Mouse (Mus musculus) granulocyte monocyte progenitor cell, adult 5-6 weeks (primary cell): ENCODE data around the gene Mef2d. TPM values are rescaled to one million over a fixed set of nuclear protein-coding genes. Genes with fewer than 3 reads are reported as not detected.

Experiments used
- ATAC-seq: replicated peaks from 2 replicates; pipeline ENCODE4 v1.8.0; 2016; ENCODE audit warnings: mild to moderate bottlenecking, moderate TSS enrichment, inconsistent platforms; ENCODE audit not compliant: poor library complexity, severe bottlenecking
- total RNA-seq, 2 experiments: library from RNA; stranded (forward) in 1 of 2; stranded (reverse) in 1 of 2; fragments of 200-712, 200-1000 nt in 1 of 2; fragments of >200 nt in 1 of 2; fragmentation: Nextera tagmentation in 1 of 2; gene quantifications; 2 replicates each; pipeline ENCODE4 v1.2.3; 2014 to 2017

Gene Mef2d
- total RNA-seq, 2 experiments from 2014 or later, result 52.4 to 119 TPM

- ATAC-seq, result no peak
These were observed 5.2 kb upstream of the Mef2d start for GRCm38 (mm10) chr3:88136945-88137494.

- no peak for ATAC-seq
These were observed 4.4 kb upstream of the Mef2d start for GRCm38 (mm10) chr3:88137821-88138220.

DNA sequence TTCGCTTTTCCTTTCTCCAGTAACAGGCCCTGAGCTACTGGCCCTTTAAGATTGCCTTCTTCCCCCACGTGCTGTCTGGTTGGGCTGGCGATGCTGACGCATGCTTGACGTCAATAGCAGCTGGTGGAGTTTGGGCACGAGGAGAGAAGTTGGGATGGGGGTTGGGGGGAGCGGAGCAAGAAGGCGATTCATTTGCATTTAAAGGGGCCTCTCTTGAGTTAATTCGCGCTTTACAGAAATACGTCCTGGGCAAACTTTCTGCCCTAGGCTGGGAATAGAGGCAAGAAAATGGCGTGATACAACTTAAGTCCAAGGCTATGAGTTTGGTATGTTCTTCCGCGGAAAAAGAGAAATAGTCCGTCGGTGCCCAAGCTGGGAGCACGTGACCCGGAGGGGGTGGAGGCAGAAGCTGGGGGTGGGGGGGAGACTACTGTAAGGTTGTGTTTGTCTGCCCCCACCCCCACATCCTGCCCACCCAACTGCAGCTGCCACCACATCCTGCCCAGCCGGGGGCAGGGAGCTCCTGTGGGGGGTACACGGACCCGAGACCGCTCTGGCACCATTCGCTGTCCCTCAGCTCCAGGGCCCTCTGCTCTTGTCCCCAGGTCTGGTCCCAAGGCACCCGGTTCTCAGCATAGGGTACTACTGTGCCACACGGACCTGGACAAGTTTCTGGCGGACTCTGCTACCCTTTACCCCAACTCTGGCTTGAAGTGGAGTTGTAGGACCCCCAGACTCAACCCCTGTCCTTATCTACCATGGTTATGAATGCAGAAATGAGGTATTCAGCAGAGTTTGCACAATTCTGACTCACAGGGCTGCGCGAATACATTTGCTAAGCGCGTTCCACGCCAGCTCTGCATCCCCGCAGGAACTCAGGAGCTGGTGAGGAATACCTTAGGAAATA is 3.6 kb upstream of the Mef2d start:
- peak; percentile 51 for ATAC-seq

DNA sequence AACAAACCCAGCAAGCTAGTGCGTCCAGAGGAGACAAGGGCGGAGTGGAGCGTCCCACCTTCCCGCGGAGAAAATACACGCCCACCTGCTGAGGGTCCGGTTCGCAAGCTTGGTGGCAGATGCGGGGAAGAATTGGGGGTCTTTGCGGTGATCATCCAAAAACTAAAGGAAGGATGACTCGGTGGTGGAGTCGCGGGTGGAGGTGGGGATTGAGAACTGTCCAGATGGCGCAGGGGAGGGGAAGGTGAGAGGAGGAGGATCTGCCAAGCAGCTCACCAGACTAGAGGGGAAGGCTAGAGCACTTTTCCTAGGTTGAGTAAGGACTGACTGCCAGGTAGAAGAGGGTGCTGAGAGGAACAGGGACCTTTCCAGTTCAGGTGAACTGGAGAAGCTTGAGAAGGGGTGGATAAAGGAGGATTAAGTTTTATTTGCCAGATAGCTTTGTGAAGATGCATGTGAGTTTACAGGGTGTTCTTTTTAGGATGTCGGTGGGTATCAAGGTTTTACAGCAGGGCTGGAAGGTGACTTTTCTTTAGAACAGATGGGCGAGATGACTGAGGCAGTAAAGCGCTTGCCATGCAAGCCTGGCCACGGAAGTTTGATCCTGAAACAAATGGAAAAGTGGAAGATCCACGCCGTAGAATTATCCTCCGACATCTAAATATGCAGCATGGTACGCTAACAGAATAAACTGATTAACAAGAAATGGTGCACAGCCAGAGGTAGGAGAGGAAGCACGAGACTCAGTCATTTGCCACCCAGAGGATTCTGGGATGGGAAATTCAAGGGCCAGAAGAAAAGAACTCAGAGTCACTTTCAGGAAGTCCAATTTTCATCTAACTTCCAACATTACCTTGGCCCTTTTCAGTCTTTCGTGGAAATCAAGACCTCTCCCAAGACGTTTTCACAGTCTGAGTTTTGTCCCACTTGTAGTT is 2.7 kb upstream of the Mef2d start:
- ATAC-seq, result no peak

- no peak for ATAC-seq
These were observed 1.8 kb upstream of the Mef2d start for GRCm38 (mm10) chr3:88140178-88140902.

GRCm38 (mm10) chr3:88140903-88141430 is 1.2 kb upstream of the Mef2d start:
- no peak for ATAC-seq

GRCm38 (mm10) chr3:88141439-88141786 is 759 bp upstream of the Mef2d start:
- no peak for ATAC-seq

- peak; percentile 1; the same call in 1 of the 2 replicates for ATAC-seq
These were observed 359 bp downstream of the Mef2d start for GRCm38 (mm10) chr3:88142546-88142915.

GRCm38 (mm10) chr3:88142916-88143771 is 972 bp downstream of the Mef2d start:
- peak; percentile 5 for ATAC-seq

DNA sequence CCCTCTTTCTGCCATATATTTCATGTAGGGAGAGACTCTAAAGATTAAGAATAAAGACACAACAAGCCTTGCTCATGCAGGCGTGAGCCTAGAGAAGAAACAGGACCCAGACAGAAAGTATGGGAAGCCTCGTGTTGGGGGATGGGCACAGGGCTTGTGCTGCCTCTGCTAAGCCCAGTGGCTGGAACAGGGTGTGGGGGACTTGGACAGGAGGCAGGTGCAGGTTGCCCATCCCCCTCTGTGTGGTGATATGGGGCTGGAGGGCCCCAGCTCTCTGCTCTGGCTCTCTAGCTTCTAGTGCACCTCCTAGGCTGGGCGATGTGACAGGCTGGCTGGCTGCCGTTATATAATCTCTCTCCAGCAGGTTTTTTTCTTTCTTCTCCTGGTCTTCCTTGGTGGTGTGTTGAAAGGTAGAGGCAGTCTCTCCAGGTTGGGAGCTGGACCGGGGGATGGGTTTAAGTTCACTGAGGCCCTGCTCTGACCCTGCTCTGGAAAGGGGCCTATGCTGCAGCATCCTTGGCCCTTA is 1.9 kb downstream of the Mef2d start:
- ATAC-seq, result no peak

GRCm38 (mm10) chr3:88144648-88145410 is 2.7 kb downstream of the Mef2d start:
- ATAC-seq, result no peak

DNA sequence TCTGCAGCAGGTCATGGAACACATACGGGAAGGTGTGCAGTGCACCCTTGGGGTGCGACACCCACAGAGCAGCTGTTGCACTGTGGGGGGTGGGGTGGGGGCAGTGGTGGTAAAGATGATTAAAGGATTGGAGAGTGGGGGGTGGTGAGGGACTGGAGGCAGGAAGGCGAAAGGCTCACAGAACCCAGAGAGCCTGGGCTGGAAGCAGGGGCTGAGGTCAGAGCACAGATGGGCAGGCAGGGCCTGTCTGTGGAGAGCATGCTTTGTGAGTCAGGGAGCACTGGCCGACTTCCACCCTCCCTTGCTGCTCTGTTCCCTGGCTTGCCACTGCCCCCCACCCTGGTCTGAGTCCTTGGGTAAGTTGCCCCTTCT is 3.2 kb downstream of the Mef2d start:
- ATAC-seq, result no peak

DNA sequence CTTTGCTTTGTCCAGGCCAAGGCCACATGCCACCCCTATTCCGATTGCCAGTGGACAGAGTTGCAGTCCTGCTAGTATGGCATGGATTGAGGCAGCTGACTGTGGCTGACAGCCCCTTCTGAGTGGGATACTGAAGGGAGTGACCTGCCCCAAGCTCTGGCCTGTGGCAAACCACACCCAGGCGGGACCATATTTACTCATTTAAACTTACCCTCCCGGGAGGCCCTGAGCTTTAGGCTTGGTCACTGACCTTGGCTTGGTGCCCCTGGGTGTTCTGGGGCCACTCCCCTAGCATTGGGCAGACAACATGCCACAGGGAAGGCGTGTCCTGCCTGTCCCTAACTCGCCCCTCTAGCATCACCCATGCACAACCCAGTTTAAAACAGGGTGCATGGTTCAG is 3.8 kb downstream of the Mef2d start:
- ATAC-seq, result no peak

DNA sequence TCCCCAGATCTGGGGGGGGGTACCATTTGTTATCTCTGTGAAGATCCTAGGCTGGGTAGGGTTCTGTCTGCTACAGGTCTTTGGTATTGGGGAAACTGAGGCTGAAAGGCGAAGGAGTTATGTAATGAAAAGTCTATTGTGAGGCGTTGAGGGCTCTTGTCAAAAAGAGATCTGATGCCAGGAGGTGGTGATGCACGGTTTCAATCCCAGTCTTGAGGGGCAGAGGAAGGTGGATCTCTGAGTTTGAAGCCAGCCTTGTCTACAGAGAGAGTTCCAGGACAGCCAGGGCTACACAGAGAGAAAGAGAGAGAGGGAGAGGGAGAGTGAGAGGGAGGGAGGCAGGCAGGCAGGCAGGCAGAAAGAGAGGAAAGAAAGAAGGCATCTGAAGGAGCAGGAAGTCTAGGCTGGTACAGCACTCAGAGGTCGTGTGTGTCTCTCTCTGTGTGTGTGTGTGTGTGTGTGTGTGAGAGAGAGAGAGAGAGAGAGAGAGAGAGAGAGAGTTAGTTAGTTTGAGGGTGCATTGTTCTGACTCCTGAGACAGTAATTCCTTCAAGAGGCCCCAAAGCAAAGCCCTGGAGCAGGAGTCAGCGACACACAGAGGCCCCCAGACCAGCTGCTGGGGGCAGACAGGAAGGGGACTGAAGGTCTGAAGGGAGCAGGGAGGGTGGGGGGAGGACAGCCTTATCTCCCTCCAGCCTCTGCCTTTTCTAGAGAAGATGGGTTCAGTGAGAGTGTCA is 4.4 kb downstream of the Mef2d start:
- no peak for ATAC-seq

DNA sequence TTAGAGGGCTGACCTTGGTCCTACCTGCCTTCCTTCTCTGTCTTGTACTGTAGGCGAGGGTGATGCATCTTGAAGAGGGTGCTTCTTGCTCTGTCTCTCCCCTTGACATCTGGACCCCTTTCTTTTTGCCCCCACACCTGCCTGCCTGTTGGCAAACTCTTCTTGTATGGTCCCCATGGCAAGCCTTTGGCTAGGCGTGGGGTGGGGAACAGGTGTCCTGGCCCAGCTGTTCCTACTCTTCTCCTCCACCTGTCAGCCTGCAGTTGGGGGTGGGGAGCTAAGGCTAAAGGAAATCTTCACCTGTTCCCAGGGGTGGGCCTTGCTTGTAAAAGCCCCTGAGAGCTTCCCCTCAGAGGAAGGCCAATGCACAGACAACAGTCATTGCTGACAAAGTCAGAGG is 5.3 kb downstream of the Mef2d start:
- no peak for ATAC-seq

DNA sequence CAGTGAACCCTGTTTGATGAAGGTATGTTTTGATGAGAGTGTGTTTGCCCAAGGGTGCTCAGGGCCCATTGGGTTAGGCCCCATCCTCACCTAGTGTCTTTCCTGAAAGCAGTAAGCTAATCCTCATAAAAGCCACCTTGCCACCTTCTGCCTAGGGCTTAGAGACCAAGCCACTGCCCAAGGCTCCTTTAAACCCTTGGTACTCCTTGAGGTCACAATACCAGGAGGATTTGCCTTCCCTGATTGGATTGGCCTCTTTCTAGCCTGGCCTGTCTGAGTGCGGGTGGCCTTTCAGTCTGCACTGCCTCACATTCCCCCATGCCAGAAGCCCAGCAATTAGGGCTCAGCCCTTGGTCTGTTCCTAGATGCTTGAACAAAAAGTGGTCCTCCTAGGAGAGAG is 5.7 kb downstream of the Mef2d start:
- ATAC-seq, result no peak

GRCm38 (mm10) chr3:88148354-88148753 is 6.2 kb downstream of the Mef2d start:
- peak; percentile 63 for ATAC-seq
